Mouse (Mus musculus) CH12.LX (cell line): ENCODE results near the gene Gins1. TPM values are rescaled to one million over a fixed set of nuclear protein-coding genes. Genes with fewer than 3 reads are reported as not detected.

Experiments
- DNase-seq: peaks from one replicate; pipeline ENCODE4 v3.0.0-alpha.2; 2013; ENCODE audit errors: extremely low read depth
- H3K27ac ChIP-seq: 2 replicates; pipeline ENCODE4 v1.5.1; 2012; ENCODE audit warnings: low read depth, mild to moderate bottlenecking, control low read depth, moderate library complexity; ENCODE audit not compliant: insufficient read depth
- H3K27me3 ChIP-seq: replicated peaks from 2 replicates; pipeline ENCODE3; 2012; ENCODE audit warnings: inconsistent platforms
- H3K36me3 ChIP-seq, 2 experiments: replicated peaks in 1 of 2; 2 replicates each; pipeline versions ENCODE3 to v1.6.1; 2012; ENCODE audit warnings: inconsistent platforms in 1 of 2, low read length in 1 of 2, mild to moderate bottlenecking in 1 of 2, mixed read lengths in 1 of 2, moderate library complexity in 1 of 2; ENCODE audit not compliant: control insufficient read depth in 1 of 2, insufficient read depth in 1 of 2
- H3K4me1 ChIP-seq, 2 experiments: 2 replicates each; pipeline ENCODE4 v1.6.1; 2012; ENCODE audit warnings: inconsistent platforms in 1 of 2, moderate library complexity in 1 of 2; ENCODE audit not compliant: insufficient read depth in 2 of 2, control insufficient read depth in 1 of 2
- H3K4me2 ChIP-seq: 2 replicates; pipeline ENCODE4 v1.6.1; 2012; ENCODE audit warnings: low read depth, mild to moderate bottlenecking, control low read depth; ENCODE audit not compliant: poor library complexity, insufficient read depth, severe bottlenecking
- H3K4me3 ChIP-seq, 3 experiments: fragments of 150-350 bp in 1 of 3; sonication (generic) in 1 of 3; replicated peaks in 1 of 3; 2 replicates each; pipeline versions ENCODE3 to v1.5.1; 2011 to 2012; ENCODE audit warnings: low read depth in 2 of 3, low read length in 2 of 3, mild to moderate bottlenecking in 2 of 3, moderate library complexity in 2 of 3, control low read depth in 1 of 3, improper control_type of control experiment in 1 of 3, inconsistent platforms in 1 of 3, mixed read lengths in 1 of 3; ENCODE audit not compliant: poor library complexity in 1 of 3
- H3K79me2 ChIP-seq: replicated peaks from 2 replicates; pipeline ENCODE4 v1.6.1; 2012; ENCODE audit warnings: mild to moderate bottlenecking, moderate library complexity; ENCODE audit not compliant: control insufficient read depth, poor library complexity, insufficient read depth, severe bottlenecking; ENCODE audit errors: extremely low read depth
- H3K9ac ChIP-seq: 2 replicates; pipeline ENCODE4 v1.6.1; 2012; ENCODE audit warnings: low read depth, mild to moderate bottlenecking, control low read depth, moderate library complexity; ENCODE audit not compliant: insufficient read depth
- H3K9me3 ChIP-seq: replicated peaks from 2 replicates; pipeline ENCODE3; 2012; ENCODE audit warnings: low read length, inconsistent platforms, mixed read lengths
- BHLHE40 ChIP-seq: IDR thresholded peaks from 2 replicates; pipeline ENCODE4 v1.6.1; 2011; ENCODE audit warnings: mild to moderate bottlenecking, low read depth, low read length, improper control_type of control experiment
- CHD1 ChIP-seq: IDR thresholded peaks from 2 replicates; pipeline ENCODE4 v1.6.1; 2012; ENCODE audit warnings: low read depth, low read length, improper control_type of control experiment, inconsistent platforms
- CHD2 ChIP-seq: IDR thresholded peaks from 2 replicates; pipeline ENCODE4 v1.6.1; 2011; ENCODE audit warnings: low read length, improper control_type of control experiment
- CTCF ChIP-seq, 2 experiments: IDR thresholded peaks in 1 of 2; conservative IDR thresholded peaks in 1 of 2; 2 replicates each; pipeline ENCODE4 v1.5.1; 2011 to 2012; ENCODE audit warnings: low read depth in 2 of 2, low read length in 2 of 2, improper control_type of control experiment in 1 of 2, inconsistent platforms in 1 of 2, mild to moderate bottlenecking in 1 of 2, moderate library complexity in 1 of 2
- EP300 ChIP-seq: IDR thresholded peaks from 2 replicates; pipeline ENCODE4 v1.6.1; 2011; ENCODE audit warnings: low read length, improper control_type of control experiment
- GABPA ChIP-seq: IDR thresholded peaks from 2 replicates; pipeline ENCODE4 v1.6.1; 2012; ENCODE audit warnings: low read depth, low read length, improper control_type of control experiment, inconsistent platforms; ENCODE audit not compliant: insufficient replicate concordance
- KAT2A ChIP-seq: IDR thresholded peaks from 2 replicates; pipeline ENCODE4 v1.6.1; 2012; ENCODE audit warnings: low read length, improper control_type of control experiment, inconsistent platforms; ENCODE audit not compliant: insufficient replicate concordance
- MAFK ChIP-seq: IDR thresholded peaks from 2 replicates; pipeline ENCODE4 v1.6.1; 2011; ENCODE audit warnings: low read length, improper control_type of control experiment; ENCODE audit not compliant: insufficient replicate concordance
- MAX ChIP-seq: IDR thresholded peaks from 2 replicates; pipeline ENCODE4 v1.6.1; 2011; ENCODE audit warnings: low read length, improper control_type of control experiment
- MAZ ChIP-seq: IDR thresholded peaks from 2 replicates; pipeline ENCODE4 v1.6.1; 2012; ENCODE audit warnings: low read depth, mild to moderate bottlenecking, inconsistent platforms, low read length, improper control_type of control experiment, moderate library complexity
- MEF2A ChIP-seq: IDR thresholded peaks from 2 replicates; pipeline ENCODE4 v1.6.1; 2014; ENCODE audit warnings: low read depth, mild to moderate bottlenecking, inconsistent platforms, low read length, improper control_type of control experiment, borderline replicate concordance
- MXI1 ChIP-seq: IDR thresholded peaks from 2 replicates; pipeline ENCODE4 v1.6.1; 2011; ENCODE audit warnings: mild to moderate bottlenecking, low read depth, low read length, improper control_type of control experiment
- MYC ChIP-seq: IDR thresholded peaks from 2 replicates; pipeline ENCODE4 v1.6.1; 2011; ENCODE audit warnings: low read depth, mild to moderate bottlenecking, improper control_type of control experiment, low read length
- POLR2AphosphoS2 ChIP-seq: IDR thresholded peaks from 2 replicates; pipeline ENCODE4 v1.6.1; 2011; ENCODE audit warnings: low read depth, low read length, improper control_type of control experiment
- SMC3 ChIP-seq: IDR thresholded peaks from 2 replicates; pipeline ENCODE4 v1.6.1; 2011; ENCODE audit warnings: low read depth, low read length, improper control_type of control experiment
- TBP ChIP-seq: conservative IDR thresholded peaks from 2 replicates; pipeline ENCODE4 v1.6.1; 2011; ENCODE audit warnings: low read depth, low read length, improper control_type of control experiment
- TCF12 ChIP-seq: IDR thresholded peaks from 2 replicates; pipeline ENCODE4 v1.6.1; 2014; ENCODE audit warnings: low read depth, mild to moderate bottlenecking, inconsistent platforms, low read length, improper control_type of control experiment
- UBTF ChIP-seq: IDR thresholded peaks from 2 replicates; pipeline ENCODE4 v1.6.1; 2012; ENCODE audit warnings: low read depth, mild to moderate bottlenecking, inconsistent platforms, low read length, improper control_type of control experiment, moderate library complexity
- USF1 ChIP-seq: IDR thresholded peaks from 2 replicates; pipeline ENCODE4 v1.6.1; 2014; ENCODE audit warnings: low read depth, mild to moderate bottlenecking, inconsistent platforms, low read length, improper control_type of control experiment
- USF2 ChIP-seq: conservative IDR thresholded peaks from 2 replicates; pipeline ENCODE4 v1.6.1; 2011; ENCODE audit warnings: low read depth, low read length, improper control_type of control experiment
- dilution Hi-C: fragments of 300-500 bp; cut with MboI; formaldehyde crosslinking; loops from 2 replicates; pipeline ENCODE4 v1.14.3; 2020; ENCODE audit warnings: low sequenced_read_pairs; ENCODE audit not compliant: extremely low pct_unique_long_range_greater_than_20kb, extremely low pct_ligation_motif_present
- in situ Hi-C: fragments of 300-500 bp; cut with MboI; formaldehyde crosslinking; loops from 3 replicates; pipeline ENCODE4 v1.14.3; 2019; ENCODE audit warnings: low sequenced_read_pairs, low pct_ligation_motif_present, low pct_unique_long_range_greater_than_20kb, mixed read lengths
- polyA plus RNA-seq: library from polyadenylated mRNA; unstranded; fragments of >175 nt; gene quantifications from 2 replicates; pipeline ENCODE4 v1.2.1, GENCODE M21; 2012; ENCODE audit warnings: low read depth; ENCODE audit not compliant: insufficient read length
- total RNA-seq, 2 experiments: library from RNA; depleted of rRNA; stranded (reverse); fragments of 300-350 nt in 1 of 2; fragments of >200 nt in 1 of 2; gene quantifications; 2 replicates each; pipeline ENCODE4 v1.2.3; 2012 to 2014

Gins1 gene
- total and polyA plus RNA-seq, 3 experiments, result 41.4 to 76.7 (median 65.9) TPM

DNA sequence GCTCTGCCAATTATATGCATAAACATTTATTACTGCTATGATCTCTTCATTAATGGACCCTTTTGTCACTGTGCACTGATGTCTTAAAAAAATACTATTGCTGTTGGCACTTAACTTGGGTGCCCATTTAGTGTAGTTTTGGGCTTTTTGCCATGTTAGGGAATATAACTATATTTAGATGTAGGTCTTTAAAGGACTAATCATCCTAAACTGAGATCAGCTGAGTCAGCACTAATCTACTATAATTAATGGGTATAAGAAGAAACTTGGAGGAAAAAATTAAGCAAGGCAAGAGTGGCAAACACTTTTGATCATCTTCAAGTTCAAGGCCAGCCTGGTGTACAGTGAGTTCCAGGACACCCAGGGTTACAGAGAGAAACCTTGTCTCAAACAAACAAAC lies 18.9 kb upstream of the Gins1 start:
- in situ Hi-C loops (no loop called here), dilution Hi-C loops (no loop called here)
- peaks cover 0 to 38% of the 10 kb centered on the region in 2 experiments for H3K36me3 ChIP-seq

DNA sequence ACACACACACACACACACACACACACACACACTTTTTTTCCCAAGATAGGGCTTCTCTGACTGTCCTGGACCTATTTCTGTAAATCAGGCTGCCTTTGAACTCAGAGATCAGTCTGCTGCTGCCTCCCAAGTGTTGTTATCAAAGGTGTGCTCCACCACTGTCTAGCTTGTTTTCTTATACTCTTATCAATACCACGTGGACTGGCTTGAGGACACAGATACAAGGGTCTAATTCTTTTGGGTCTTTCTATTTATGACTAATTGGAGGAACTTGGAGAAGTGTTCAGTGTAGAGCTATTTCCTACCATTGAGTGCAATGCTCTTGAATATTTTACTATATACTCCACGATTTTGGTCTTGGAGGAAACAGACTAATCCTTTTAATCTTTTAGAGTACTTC lies 17.8 kb upstream of the Gins1 start:
- Histone ChIP-seq H3K4me1 (0 out of 4 replicates have a peak, but pooled peaks cover 0 to 5% of the 10 kb centered on the region in 2 experiments), H3K9ac (no peak overlapping the region), H3K27me3 (no peaks in the 10 kb centered on the region), H3K9me3 (no peaks in the 10 kb centered on the region), H3K79me2 (no peaks in the 10 kb centered on the region; the same call in 1 of the 2 replicates), H3K4me2 (no peak overlapping the region), H3K36me3 (peaks cover 0 to 41% of the 10 kb centered on the region in 2 experiments), H3K4me3 (no peak overlapping the region), H3K27ac (no peak overlapping the region)
- TF ChIP-seq EP300, result no peak
- no peak for TF ChIP-seq MYC
- TF ChIP-seq MEF2A, result no peak
- no peak for TF ChIP-seq CHD2
- TF ChIP-seq POLR2AphosphoS2, result no peak
- TF ChIP-seq GABPA, result no peak
- TF ChIP-seq BHLHE40, result no peak
- no peak for TF ChIP-seq USF2
- TF ChIP-seq UBTF, result no peak
- TF ChIP-seq MAX, result no peak
- no peak for TF ChIP-seq CTCF (conservative IDR thresholded peaks at IDR 0.05 in 1 of 2, IDR thresholded peaks at IDR 0.05 in 1 of 2; ENCODE audit: low read depth in 2 of 2, low read length in 2 of 2)
- TF ChIP-seq KAT2A, result no peak
- no peak for TF ChIP-seq CHD1
- TF ChIP-seq TCF12, result no peak
- TF ChIP-seq MAZ, result no peak
- TF ChIP-seq USF1, result no peak
- no peak for TF ChIP-seq SMC3
- TF ChIP-seq MXI1, result no peak
- TF ChIP-seq TBP, result no peak
- in situ Hi-C loops, result no loop called here
- DNase-seq, result no peak
- dilution Hi-C loops, result no loop called here

More for the DNA sequence above, 18.9 kb upstream of the Gins1 start:
- H3K27ac ChIP-seq, result no peak overlapping the region
- DNase-seq, result no peak
- H3K79me2 ChIP-seq, result no peaks in the 10 kb centered on the region; the same call in 1 of the 2 replicates
- no peak overlapping the region for H3K4me2 ChIP-seq
- H3K27me3 ChIP-seq, result no peaks in the 10 kb centered on the region
- no peak overlapping the region for H3K9ac ChIP-seq
- peak; percentile 93 for TF ChIP-seq MAFK
- TF ChIP-seq KAT2A, result no peak
- H3K4me1 ChIP-seq, result 0 out of 4 replicates have a peak, but pooled peaks cover 0 to 5% of the 10 kb centered on the region in 2 experiments
- H3K4me3 ChIP-seq, result no peak overlapping the region
- no peaks in the 10 kb centered on the region for H3K9me3 ChIP-seq
